Mouse (Mus musculus) ES-Bruce4 (cell line): ENCODE measurements at regions not wholly inside any gene's neighbourhood (a gene's known extent, or its start where the extent isn't known, plus 50 kb on each side); places are given as distances from the start of the nearest gene placed in this dataset.

Experiments used
- CTCF ChIP-seq: IDR thresholded peaks from one replicate; pipeline ENCODE4 v1.8.1; 2011; ENCODE audit warnings: low read depth, low read length
- EP300 ChIP-seq: IDR thresholded peaks from 2 replicates; pipeline ENCODE4 v1.6.1; 2011; ENCODE audit warnings: low read depth, low read length; ENCODE audit not compliant: insufficient read depth

GRCm38 (mm10) chr2:17187822-17188221 is 543.4 kb downstream of the Nebl start:
- TF ChIP-seq CTCF (no peak), EP300 (no peak)
